Mouse (Mus musculus): ENCODE measurements around the gene Tmcc3. TPM values are rescaled to one million over a fixed set of nuclear protein-coding genes. Genes with fewer than 3 reads are reported as not detected.
A peak's percentile ranks its signal among the peaks of the same experiment; 100 is the strongest.

Tmcc3 gene
- polyA plus RNA-seq, 1 experiment from 2014 or later: 11.3 TPM

DNA sequence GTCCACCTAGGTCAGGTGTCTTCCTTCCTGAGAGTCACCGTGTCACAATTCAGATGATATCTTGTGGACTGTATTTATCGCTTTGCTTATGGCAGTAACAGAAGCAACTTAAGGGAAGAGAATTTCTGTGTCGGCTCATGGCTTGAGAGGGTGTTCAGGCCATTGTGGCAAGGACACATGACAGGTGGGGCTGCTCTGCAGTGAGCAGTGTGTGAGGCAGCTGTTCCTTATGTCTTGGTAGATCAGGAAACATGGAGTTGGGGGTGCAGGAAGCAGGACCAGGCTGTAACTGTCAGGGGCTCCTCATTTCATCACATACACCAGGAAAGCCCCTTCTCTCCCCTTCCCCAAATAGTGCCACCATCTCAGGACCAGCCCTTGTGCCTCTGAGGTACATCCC, 251.2 kb downstream of the Tmcc3 start:
- no peaks in the 10 kb centered on the region for H3K27me3 ChIP-seq (ENCODE audit: control insufficient read depth, insufficient read depth, low read length)
- peaks cover 4% of the 10 kb centered on the region; the same call in 1 of the 2 replicates for H3K4me1 ChIP-seq (ENCODE audit: control insufficient read depth, insufficient read depth, low read length)
- no peak overlapping the region for H3K4me2 ChIP-seq (ENCODE audit: low read length)
- WGBS: 92% methylated on average over 3 of the region's 3 CpGs
- no peaks in the 10 kb centered on the region for H3K36me3 ChIP-seq (ENCODE audit: control insufficient read depth, insufficient read depth, low read length)
- H3K27ac ChIP-seq (replicated peaks; ENCODE audit: low read depth, low read length): no peak overlapping the region
- H3K9ac ChIP-seq (replicated peaks; ENCODE audit: low read length): no peak overlapping the region
- no peaks in the 10 kb centered on the region for H3K9me3 ChIP-seq (ENCODE audit: control insufficient read depth, low read length)
- no peak for ATAC-seq (ENCODE audit: low FRiP score, low TSS enrichment)
- no peak overlapping the region for H3K4me3 ChIP-seq (replicated peaks; ENCODE audit: low read depth, low read length)
- DNase-seq: no peak

GRCm38 (mm10) chr10:94565410-94566221, 253.9 kb downstream of the Tmcc3 start:
- WGBS: 72% methylated on average over 7 of the region's 7 CpGs
- no peak overlapping the region; the same call in 1 of the 2 replicates for H3K27ac ChIP-seq (replicated peaks; ENCODE audit: low read depth, low read length)
- no peak overlapping the region for H3K9ac ChIP-seq (replicated peaks; ENCODE audit: low read length)
- no peaks in the 10 kb centered on the region for H3K27me3 ChIP-seq (ENCODE audit: control insufficient read depth, insufficient read depth, low read length)
- ATAC-seq (ENCODE audit: low FRiP score, low TSS enrichment) (no peak), DNase-seq (no peak)
- H3K4me3 ChIP-seq (replicated peaks; ENCODE audit: low read depth, low read length): no peak overlapping the region
- H3K4me1 ChIP-seq (ENCODE audit: control insufficient read depth, insufficient read depth, low read length): peaks cover 4% of the 10 kb centered on the region; the same call in 1 of the 2 replicates
- H3K4me2 ChIP-seq (ENCODE audit: low read length): no peak overlapping the region
- H3K9me3 ChIP-seq (ENCODE audit: control insufficient read depth, low read length): no peaks in the 10 kb centered on the region
- no peaks in the 10 kb centered on the region for H3K36me3 ChIP-seq (ENCODE audit: control insufficient read depth, insufficient read depth, low read length)

DNA sequence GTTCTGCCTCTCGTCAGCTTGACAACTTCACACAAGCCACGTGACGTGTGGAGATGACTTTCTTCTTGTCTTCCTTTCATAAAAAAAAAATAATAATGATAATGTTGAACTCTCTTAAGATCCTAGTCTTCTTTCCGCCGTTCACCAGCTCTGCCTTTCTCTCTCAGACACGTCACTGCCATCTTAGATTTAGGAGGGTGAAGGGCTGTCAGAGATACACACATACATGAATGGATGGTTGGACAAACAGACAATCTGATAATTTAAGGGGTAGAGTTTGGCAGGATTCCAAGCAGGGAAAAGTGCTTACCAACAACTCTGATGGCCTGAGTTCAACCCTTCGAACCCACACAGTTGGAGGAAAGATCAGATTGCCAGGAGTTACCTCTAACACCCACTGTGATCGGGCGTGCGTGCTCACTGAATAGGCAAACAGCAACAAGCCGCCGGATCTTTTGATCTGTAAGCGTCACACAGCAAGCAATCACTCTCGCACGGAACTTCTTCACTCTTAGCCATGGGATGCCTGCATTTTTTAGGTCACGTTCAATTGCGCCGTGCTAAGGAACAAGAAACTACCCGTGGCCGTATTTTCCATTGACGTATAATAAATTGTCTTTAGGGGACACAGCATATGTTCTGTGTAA, 254.6 kb downstream of the Tmcc3 start:
- no peak overlapping the region for H3K4me3 ChIP-seq (replicated peaks; ENCODE audit: low read depth, low read length)
- H3K36me3 ChIP-seq (ENCODE audit: control insufficient read depth, insufficient read depth, low read length): no peaks in the 10 kb centered on the region
- H3K27me3 ChIP-seq (ENCODE audit: control insufficient read depth, insufficient read depth, low read length): no peaks in the 10 kb centered on the region
- no peak overlapping the region for H3K9ac ChIP-seq (replicated peaks; ENCODE audit: low read length)
- H3K4me2 ChIP-seq (ENCODE audit: low read length): no peak overlapping the region
- H3K9me3 ChIP-seq (ENCODE audit: control insufficient read depth, low read length): no peaks in the 10 kb centered on the region
- 0 out of 2 replicates have a peak overlapping the region, but pooled peaks have one; percentile 26 for H3K27ac ChIP-seq (replicated peaks; ENCODE audit: low read depth, low read length)
- 44% methylated on average over 21 of the region's 21 CpGs for WGBS
- DNase-seq (no peak), ATAC-seq (ENCODE audit: low FRiP score, low TSS enrichment) (no peak)
- H3K4me1 ChIP-seq (ENCODE audit: control insufficient read depth, insufficient read depth, low read length): peaks cover 4% of the 10 kb centered on the region; the same call in 1 of the 2 replicates

- Histone ChIP-seq H3K36me3 (ENCODE audit: control insufficient read depth, insufficient read depth, low read length) (no peaks in the 10 kb centered on the region), H3K27ac (replicated peaks; ENCODE audit: low read depth, low read length) (no peak overlapping the region), H3K4me3 (replicated peaks; ENCODE audit: low read depth, low read length) (no peak overlapping the region), H3K27me3 (ENCODE audit: control insufficient read depth, insufficient read depth, low read length) (no peaks in the 10 kb centered on the region), H3K9me3 (ENCODE audit: control insufficient read depth, low read length) (no peaks in the 10 kb centered on the region), H3K4me2 (ENCODE audit: low read length) (no peak overlapping the region), H3K9ac (replicated peaks; ENCODE audit: low read length) (no peak overlapping the region), H3K4me1 (ENCODE audit: control insufficient read depth, insufficient read depth, low read length) (peaks cover 4% of the 10 kb centered on the region; the same call in 1 of the 2 replicates)
- no peak for DNase-seq
- 94% methylated on average over 6 of the region's 6 CpGs for WGBS
- no peak for ATAC-seq (ENCODE audit: low FRiP score, low TSS enrichment)
Observed at GRCm38 (mm10) chr10:94567251-94567650, 255.5 kb downstream of the Tmcc3 start.

DNA sequence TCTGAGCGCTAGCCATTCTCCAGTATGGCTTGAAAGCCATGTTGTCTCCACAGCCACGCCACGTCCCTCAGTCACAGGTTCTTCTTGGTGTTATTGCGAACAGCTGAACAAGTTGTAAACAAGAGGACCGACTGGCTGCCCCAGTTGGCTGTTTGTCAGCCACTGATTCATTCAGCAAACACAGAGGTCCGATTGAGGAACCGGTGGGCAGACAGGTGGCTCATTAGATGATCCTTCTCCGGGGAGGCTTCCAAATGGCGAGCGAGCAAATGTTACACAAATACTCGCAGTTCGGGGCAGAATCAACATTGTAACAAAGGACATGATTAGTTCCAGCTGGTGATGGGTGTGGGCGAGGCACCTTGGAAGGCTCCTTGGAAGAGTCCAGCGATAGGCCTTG, 256.2 kb downstream of the Tmcc3 start:
- no peak for ATAC-seq (ENCODE audit: low FRiP score, low TSS enrichment)
- DNase-seq: no peak
- no peak overlapping the region for H3K9ac ChIP-seq (replicated peaks; ENCODE audit: low read length)
- no peak overlapping the region for H3K27ac ChIP-seq (replicated peaks; ENCODE audit: low read depth, low read length)
- H3K36me3 ChIP-seq (ENCODE audit: control insufficient read depth, insufficient read depth, low read length): no peaks in the 10 kb centered on the region
- H3K4me3 ChIP-seq (replicated peaks; ENCODE audit: low read depth, low read length): no peak overlapping the region
- H3K27me3 ChIP-seq (ENCODE audit: control insufficient read depth, insufficient read depth, low read length): no peaks in the 10 kb centered on the region
- WGBS: 81% methylated on average over 14 of the region's 14 CpGs
- H3K9me3 ChIP-seq (ENCODE audit: control insufficient read depth, low read length): no peaks in the 10 kb centered on the region
- peaks cover 4% of the 10 kb centered on the region; the same call in 1 of the 2 replicates for H3K4me1 ChIP-seq (ENCODE audit: control insufficient read depth, insufficient read depth, low read length)
- H3K4me2 ChIP-seq (ENCODE audit: low read length): no peak overlapping the region

DNA sequence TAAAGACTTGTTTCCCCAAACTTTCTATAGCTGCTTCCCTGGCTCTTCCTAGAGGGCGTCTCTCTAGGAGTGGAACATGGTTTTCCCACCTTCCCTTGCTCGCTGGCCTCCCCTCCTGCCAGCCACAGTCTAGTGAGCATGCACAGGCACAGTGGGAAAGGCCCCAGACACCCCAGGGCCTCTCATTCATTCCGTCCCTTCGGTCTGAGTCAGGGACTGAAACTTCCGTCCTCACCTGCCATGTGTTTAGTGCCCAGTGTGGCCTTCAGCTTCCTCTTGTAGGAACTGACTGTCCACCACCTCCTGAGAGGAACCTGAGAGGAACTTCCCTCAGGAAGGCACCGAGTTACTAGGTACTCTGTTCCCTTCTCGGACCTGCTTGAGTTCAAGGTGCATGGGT, 257.1 kb downstream of the Tmcc3 start:
- Histone ChIP-seq H3K27me3 (ENCODE audit: control insufficient read depth, insufficient read depth, low read length) (no peaks in the 10 kb centered on the region), H3K27ac (replicated peaks; ENCODE audit: low read depth, low read length) (no peak overlapping the region), H3K4me1 (ENCODE audit: control insufficient read depth, insufficient read depth, low read length) (peaks cover 4% of the 10 kb centered on the region; the same call in 1 of the 2 replicates), H3K4me2 (ENCODE audit: low read length) (no peak overlapping the region), H3K36me3 (ENCODE audit: control insufficient read depth, insufficient read depth, low read length) (no peaks in the 10 kb centered on the region), H3K4me3 (replicated peaks; ENCODE audit: low read depth, low read length) (no peak overlapping the region), H3K9me3 (ENCODE audit: control insufficient read depth, low read length) (no peaks in the 10 kb centered on the region), H3K9ac (replicated peaks; ENCODE audit: low read length) (no peak overlapping the region)
- DNase-seq (no peak), ATAC-seq (ENCODE audit: low FRiP score, low TSS enrichment) (no peak)
- WGBS: 80% methylated on average over 7 of the region's 7 CpGs

GRCm38 (mm10) chr10:94569731-94570130, 258.0 kb downstream of the Tmcc3 start:
- peaks cover 4% of the 10 kb centered on the region; the same call in 1 of the 2 replicates for H3K4me1 ChIP-seq (ENCODE audit: control insufficient read depth, insufficient read depth, low read length)
- 85% methylated on average over 7 of the region's 7 CpGs for WGBS
- H3K27me3 ChIP-seq (ENCODE audit: control insufficient read depth, insufficient read depth, low read length): no peaks in the 10 kb centered on the region
- no peaks in the 10 kb centered on the region for H3K9me3 ChIP-seq (ENCODE audit: control insufficient read depth, low read length)
- no peak overlapping the region for H3K9ac ChIP-seq (replicated peaks; ENCODE audit: low read length)
- ATAC-seq (ENCODE audit: low FRiP score, low TSS enrichment) (no peak), DNase-seq (no peak)
- no peak overlapping the region for H3K4me2 ChIP-seq (ENCODE audit: low read length)
- no peak overlapping the region for H3K27ac ChIP-seq (replicated peaks; ENCODE audit: low read depth, low read length)
- H3K4me3 ChIP-seq (replicated peaks; ENCODE audit: low read depth, low read length): no peak overlapping the region
- no peaks in the 10 kb centered on the region for H3K36me3 ChIP-seq (ENCODE audit: control insufficient read depth, insufficient read depth, low read length)

GRCm38 (mm10) chr10:94571927-94572620, 260.3 kb downstream of the Tmcc3 start:
- H3K4me2 ChIP-seq (ENCODE audit: low read length): no peak overlapping the region
- ATAC-seq (ENCODE audit: low FRiP score, low TSS enrichment): no peak
- WGBS: 84% methylated on average over 9 of the region's 9 CpGs
- no peak overlapping the region for H3K4me3 ChIP-seq (replicated peaks; ENCODE audit: low read depth, low read length)
- no peak overlapping the region for H3K9ac ChIP-seq (replicated peaks; ENCODE audit: low read length)
- DNase-seq: no peak
- 0 out of 2 replicates have a peak, but pooled peaks cover 3% of the 10 kb centered on the region for H3K4me1 ChIP-seq (ENCODE audit: control insufficient read depth, insufficient read depth, low read length)
- no peaks in the 10 kb centered on the region for H3K9me3 ChIP-seq (ENCODE audit: control insufficient read depth, low read length)
- no peaks in the 10 kb centered on the region for H3K27me3 ChIP-seq (ENCODE audit: control insufficient read depth, insufficient read depth, low read length)
- no peaks in the 10 kb centered on the region for H3K36me3 ChIP-seq (ENCODE audit: control insufficient read depth, insufficient read depth, low read length)
- no peak overlapping the region for H3K27ac ChIP-seq (replicated peaks; ENCODE audit: low read depth, low read length)

Measured in midbrain, embryonic 14.5 days (tissue).